Mouse (Mus musculus) small intestine, adult 2 months (tissue): ENCODE measurements around the gene Bscl2. TPM values are rescaled to one million over a fixed set of nuclear protein-coding genes. Genes with fewer than 3 reads are reported as not detected.

ENCODE experiments used
- H3K27ac ChIP-seq: fragments of 200-500 bp; 2 replicates; pipeline ENCODE4 v1.5.1; 2012; ENCODE audit warnings: low read depth, low read length, control low read depth, inconsistent platforms; ENCODE audit not compliant: insufficient read depth
- H3K27me3 ChIP-seq: fragments of 200-500 bp; 2 replicates; pipeline ENCODE4 v1.6.1; 2012; ENCODE audit warnings: mild to moderate bottlenecking, moderate library complexity, low read length, inconsistent platforms; ENCODE audit not compliant: control insufficient read depth, insufficient read depth
- H3K36me3 ChIP-seq: fragments of 200-500 bp; 2 replicates; pipeline ENCODE4 v1.6.1; 2012; ENCODE audit warnings: mild to moderate bottlenecking, low read length, control low read depth, inconsistent platforms; ENCODE audit not compliant: control insufficient read depth, insufficient read depth
- H3K4me1 ChIP-seq: fragments of 200-500 bp; 2 replicates; pipeline ENCODE4 v1.6.1; 2012; ENCODE audit warnings: low read length, inconsistent platforms, mixed read lengths; ENCODE audit not compliant: control insufficient read depth, insufficient read depth, insufficient read length
- H3K4me3 ChIP-seq: fragments of 200-500 bp; 2 replicates; pipeline ENCODE4 v1.5.1; 2012; ENCODE audit warnings: low read depth, mild to moderate bottlenecking, control low read depth, inconsistent platforms, low read length, moderate library complexity
- CTCF ChIP-seq: fragments of 200-500 bp; IDR thresholded peaks from 2 replicates; pipeline ENCODE4 v1.5.1; 2012; ENCODE audit warnings: low read depth, mild to moderate bottlenecking, control low read depth, inconsistent platforms, low read length, moderate library complexity, mixed read lengths; ENCODE audit not compliant: insufficient replicate concordance, insufficient read length; ENCODE audit errors: extremely low read depth
- POLR2A ChIP-seq: fragments of 200-500 bp; IDR thresholded peaks from 2 replicates; pipeline ENCODE4 v1.6.1; 2012; ENCODE audit warnings: low read depth, mild to moderate bottlenecking, control low read depth, inconsistent platforms, low read length, moderate library complexity
- WGBS: fragments of 180-500 bp; shearing (Covaris S2); methylation state at CpG from one replicate; pipeline ENCODE4 v1.1.7; 2018; 5-methylcytosine and 5-hydroxymethylcytosine counted together
- polyA plus RNA-seq: library from polyadenylated mRNA; depleted of rRNA; stranded (reverse); fragments of >200 nt; gene quantifications from 2 replicates; pipeline ENCODE4 v1.2.3, GENCODE M21; 2012

Gene Bscl2
- polyA plus RNA-seq, 1 experiment: 82.6 TPM

DNA sequence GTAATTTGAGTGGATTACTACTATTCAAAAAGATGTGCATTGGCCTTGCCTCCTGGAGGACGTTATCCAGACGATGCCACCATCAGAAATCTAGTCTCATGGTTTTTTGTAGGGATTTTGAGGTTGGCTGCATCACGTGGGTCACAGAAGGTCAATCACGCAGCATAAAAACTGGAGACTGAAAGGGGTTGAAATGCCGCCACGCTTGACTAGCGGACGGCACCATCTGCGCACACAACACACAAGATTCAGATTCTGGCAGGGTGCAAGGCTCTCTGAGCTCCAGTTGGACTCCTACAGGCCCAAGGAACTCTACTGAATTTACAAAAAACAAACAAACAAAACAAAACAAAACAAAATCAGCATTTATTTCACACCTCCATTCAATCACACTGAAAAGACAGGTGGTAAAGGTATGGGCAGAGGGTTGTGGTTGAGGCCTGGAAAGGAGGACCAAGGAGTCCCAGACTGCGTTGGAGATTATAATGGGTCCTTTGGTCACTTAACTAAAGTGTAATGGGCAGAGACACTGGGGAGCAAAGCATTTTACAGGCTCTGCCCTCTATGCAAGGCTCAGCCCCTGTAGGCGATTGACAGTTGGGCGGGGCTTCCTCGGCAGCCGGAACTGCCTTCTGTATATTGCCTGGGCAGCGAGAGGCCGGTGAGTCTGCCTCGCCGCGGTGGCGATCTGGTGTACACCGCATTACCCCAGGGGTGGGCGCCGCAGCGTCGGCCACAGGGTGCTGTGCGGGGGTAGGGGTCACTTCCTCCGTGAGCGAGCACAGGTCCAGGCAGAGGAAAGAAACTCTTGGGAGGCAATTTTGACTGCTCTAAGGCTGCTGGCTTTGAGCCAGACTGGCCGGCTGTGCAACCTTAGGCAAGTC is 2.9 kb downstream of the Bscl2 start:
- Histone ChIP-seq H3K4me3 (peak overlapping the region; percentile 84), H3K27ac (peak overlapping the region; percentile 30; the same call in 1 of the 2 replicates), H3K36me3 (peaks cover 1% of the 10 kb centered on the region; the same call in 1 of the 2 replicates), H3K4me1 (peaks cover 14% of the 10 kb centered on the region), H3K27me3 (no peaks in the 10 kb centered on the region)
- 26% methylated on average over 29 of the region's 29 CpGs for WGBS
- no peak for TF ChIP-seq CTCF
- TF ChIP-seq POLR2A: peak; percentile 61

DNA sequence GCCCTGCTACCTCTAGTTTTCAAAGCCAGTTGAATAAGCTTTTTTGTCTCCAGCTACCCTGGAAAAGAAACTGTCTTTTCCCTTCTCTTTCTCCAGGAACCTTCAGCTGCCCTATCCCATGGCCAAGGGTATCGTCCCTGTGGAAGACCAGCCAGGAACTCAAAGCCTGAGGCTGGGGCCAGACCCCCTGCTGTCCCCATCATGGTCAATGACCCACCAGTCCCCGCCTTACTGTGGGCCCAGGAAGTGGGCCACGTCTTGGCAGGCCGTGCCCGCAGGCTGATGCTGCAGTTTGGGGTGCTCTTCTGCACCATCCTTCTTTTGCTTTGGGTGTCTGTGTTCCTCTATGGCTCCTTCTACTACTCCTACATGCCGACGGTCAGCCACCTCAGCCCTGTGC is 3.7 kb downstream of the Bscl2 start:
- H3K36me3 ChIP-seq: 0 out of 2 replicates have a peak, but pooled peaks cover 2% of the 10 kb centered on the region
- H3K27me3 ChIP-seq: no peaks in the 10 kb centered on the region
- peaks cover 14% of the 10 kb centered on the region for H3K4me1 ChIP-seq
- WGBS: 86% methylated on average over 7 of the region's 7 CpGs
- no peak for TF ChIP-seq CTCF
- no peak for TF ChIP-seq POLR2A
- H3K27ac ChIP-seq: no peak overlapping the region
- peak overlapping the region; percentile 84 for H3K4me3 ChIP-seq

DNA sequence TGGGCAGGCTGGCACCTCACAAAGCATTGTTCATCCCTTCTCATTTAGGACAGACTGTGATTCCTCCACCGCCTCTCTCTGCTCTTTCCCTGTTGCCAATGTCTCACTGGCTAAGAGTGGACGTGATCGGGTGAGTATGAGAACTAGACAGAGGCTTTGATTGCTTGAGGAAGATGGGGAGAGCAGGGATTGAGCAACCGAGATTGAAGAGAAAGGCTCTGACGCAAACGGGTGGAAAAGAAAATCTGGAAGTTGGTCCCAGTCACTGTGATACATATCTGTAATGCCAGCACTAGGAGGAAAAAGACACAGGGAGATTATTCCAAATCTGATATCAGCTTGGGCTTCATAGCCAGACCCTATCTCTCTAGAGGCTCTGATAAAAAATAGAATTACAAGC is 5.7 kb downstream of the Bscl2 start:
- no peak for TF ChIP-seq POLR2A
- TF ChIP-seq CTCF: no peak
- Histone ChIP-seq H3K36me3 (peaks cover 17% of the 10 kb centered on the region), H3K4me3 (no peak overlapping the region), H3K4me1 (peaks cover 11% of the 10 kb centered on the region), H3K27ac (no peak overlapping the region), H3K27me3 (no peaks in the 10 kb centered on the region)
- 87% methylated on average over 6 of the region's 6 CpGs for WGBS

DNA sequence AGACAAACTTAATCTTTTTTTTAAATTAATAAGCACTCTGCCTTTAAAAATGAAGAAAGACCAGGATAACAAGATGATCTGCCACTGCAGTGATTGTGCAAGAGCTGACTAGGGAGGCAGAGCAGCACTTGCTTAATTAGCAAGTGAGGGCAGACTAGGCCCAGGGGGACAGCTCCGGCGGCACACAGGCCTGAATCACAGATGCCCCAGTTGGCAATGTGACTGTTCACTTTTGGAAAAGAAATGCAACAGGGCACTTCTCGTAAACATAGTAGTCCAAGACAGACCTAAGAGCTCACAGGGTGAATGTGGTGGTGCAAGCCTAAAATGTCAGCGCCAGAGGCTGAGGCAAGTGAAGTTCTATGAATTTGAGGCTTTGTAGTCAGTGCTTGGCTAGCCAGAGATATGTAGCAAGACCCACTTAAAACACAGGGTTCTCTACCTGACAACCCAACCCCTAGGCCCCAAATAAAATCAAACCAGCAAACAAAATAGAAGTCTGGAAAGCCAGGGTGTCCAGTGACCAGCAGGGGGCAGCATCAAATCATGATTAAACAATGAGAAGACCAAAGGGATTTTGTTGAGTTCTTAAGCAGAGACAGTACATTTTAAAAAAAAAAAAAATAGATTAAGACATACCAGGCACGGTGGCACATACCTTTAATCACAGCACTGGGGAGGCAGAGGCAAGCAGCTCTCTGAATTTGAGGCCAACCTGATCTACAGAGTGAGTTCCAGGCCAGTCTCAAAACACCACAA is 7.3 kb downstream of the Bscl2 start:
- Histone ChIP-seq H3K27ac (no peak overlapping the region), H3K27me3 (no peaks in the 10 kb centered on the region), H3K4me3 (no peak overlapping the region), H3K36me3 (peaks cover 17% of the 10 kb centered on the region), H3K4me1 (peaks cover 6% of the 10 kb centered on the region)
- TF ChIP-seq POLR2A (no peak), CTCF (0 out of 2 replicates have a peak, but pooled peaks have one; percentile 6)
- WGBS: 66% methylated on average over 5 of the region's 5 CpGs

DNA sequence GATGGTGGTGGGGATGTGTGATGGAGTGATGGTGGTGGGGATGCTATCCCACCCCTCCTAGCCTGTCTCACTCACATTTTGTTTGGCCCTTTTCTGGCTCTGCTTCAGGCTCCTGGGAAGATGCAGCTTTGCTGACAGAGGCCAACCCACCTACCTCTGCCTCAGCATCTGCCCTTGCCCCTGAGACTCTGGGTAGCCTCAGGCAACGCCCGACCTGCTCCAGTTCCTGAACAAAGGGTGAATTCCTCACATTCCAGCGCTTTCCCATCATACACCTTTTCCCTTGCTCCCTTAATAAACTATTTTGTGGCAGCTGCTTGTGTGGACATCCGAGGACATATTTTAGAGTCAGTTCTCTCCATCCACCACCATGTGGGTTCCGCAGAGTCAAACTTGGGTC is 11.1 kb downstream of the Bscl2 start:
- Histone ChIP-seq H3K4me3 (no peak overlapping the region), H3K36me3 (peaks cover 17% of the 10 kb centered on the region), H3K4me1 (no peaks in the 10 kb centered on the region), H3K27me3 (no peaks in the 10 kb centered on the region), H3K27ac (no peak overlapping the region)
- WGBS: 80% methylated on average over 5 of the region's 5 CpGs
- TF ChIP-seq POLR2A (no peak), CTCF (no peak)

DNA sequence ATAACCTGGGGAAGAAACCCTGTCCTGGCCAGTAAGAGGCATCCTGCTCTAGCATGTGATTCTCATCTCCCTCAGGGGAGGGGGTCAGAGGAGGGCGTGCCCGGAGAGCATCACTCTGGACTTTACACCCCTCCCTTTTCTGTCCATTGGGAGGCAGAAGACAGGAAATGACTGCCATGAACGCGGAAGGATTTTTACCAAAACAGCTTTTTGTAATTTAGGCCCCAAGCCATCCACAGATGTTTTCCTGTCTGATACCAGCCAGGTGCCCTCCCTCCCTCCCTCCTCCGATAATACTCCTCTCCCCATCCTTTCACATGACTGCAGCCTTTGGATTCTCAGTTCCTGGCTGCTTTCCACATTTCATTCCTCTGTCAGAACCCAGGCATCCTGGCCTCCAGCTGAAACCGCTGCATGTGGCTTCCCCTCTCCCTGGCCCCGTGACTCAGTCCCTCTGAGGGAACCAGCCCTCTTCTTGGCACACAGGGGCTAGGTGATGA is 13.2 kb downstream of the Bscl2 start, which contains the start of gene Lrrn4cl:
TSS of gene Lrrn4cl (plus strand) at position 367 of the 500 bp plus-strand sequence.
- H3K36me3 ChIP-seq: peaks cover 17% of the 10 kb centered on the region
- TF ChIP-seq CTCF (no peak), POLR2A (no peak)
- 32% methylated on average over 7 of the region's 7 CpGs for WGBS
- no peak within 1 kb of the TSS for H3K4me3 ChIP-seq
- H3K27me3 ChIP-seq: no peaks in the 10 kb centered on the region
- H3K27ac ChIP-seq: 0 out of 2 replicates have a peak within 1 kb of the TSS, but pooled peaks have one; percentile 26
- H3K4me1 ChIP-seq: no peaks in the 10 kb centered on the region
